Mouse (Mus musculus): ENCODE results near the gene Slc22a21. TPM values are rescaled to one million over a fixed set of nuclear protein-coding genes. Genes with fewer than 3 reads are reported as not detected.
"Not testable (repeated sequence)": the region's sequence is repeated elsewhere in the genome, so short reads cannot be mapped to it uniquely, and the experiment has no call there.

Slc22a21 gene
- polyA plus RNA-seq, 1 experiment from 2014 or later, result 12.9 TPM

GRCm38 (mm10) chr11:53981396-53981795 lies 1.3 kb upstream of the Slc22a21 start:
- 85% methylated on average over 4 of the region's 4 CpGs for WGBS
- H3K4me1 ChIP-seq (ENCODE audit: control insufficient read depth, insufficient read depth, low read length), result no peaks in the 10 kb centered on the region
- no peak overlapping the region for H3K27ac ChIP-seq (ENCODE audit: low read length)
- ATAC-seq (ENCODE audit: insufficient number of reproducible peaks, insufficient read depth, low FRiP score, low read depth), result no peak
- no peak overlapping the region for H3K4me2 ChIP-seq (replicated peaks; ENCODE audit: low read depth, low read length)
- H3K36me3 ChIP-seq (ENCODE audit: control insufficient read depth, insufficient read depth, low read length), result no peaks in the 10 kb centered on the region
- no peak overlapping the region for H3K9ac ChIP-seq (replicated peaks; ENCODE audit: low read depth, low read length)
- no peak overlapping the region for H3K4me3 ChIP-seq (ENCODE audit: low read depth, low read length)
- no peaks in the 10 kb centered on the region for H3K27me3 ChIP-seq (ENCODE audit: control insufficient read depth, insufficient read depth, low read length)
- H3K9me3 ChIP-seq (ENCODE audit: control insufficient read depth, low read depth, low read length), result no peaks in the 10 kb centered on the region

GRCm38 (mm10) chr11:53979456-53979787 lies 710 bp downstream of the Slc22a21 start:
- H3K4me3 ChIP-seq (ENCODE audit: low read depth, low read length), result peak overlapping the region; percentile 53
- H3K4me1 ChIP-seq (ENCODE audit: control insufficient read depth, insufficient read depth, low read length); H3K9me3 ChIP-seq (ENCODE audit: control insufficient read depth, low read depth, low read length); ATAC-seq (ENCODE audit: insufficient number of reproducible peaks, insufficient read depth, low FRiP score, low read depth); H3K27ac ChIP-seq (ENCODE audit: low read length); H3K27me3 ChIP-seq (ENCODE audit: control insufficient read depth, insufficient read depth, low read length); H3K36me3 ChIP-seq (ENCODE audit: control insufficient read depth, insufficient read depth, low read length): not testable (repeated sequence)
- under 1% methylated on average over 23 of the region's 23 CpGs for WGBS
- peak overlapping the region; percentile 77 for H3K4me2 ChIP-seq (replicated peaks; ENCODE audit: low read depth, low read length)
- peak overlapping the region; percentile 67 for H3K9ac ChIP-seq (replicated peaks; ENCODE audit: low read depth, low read length)

- no peak overlapping the region for H3K9ac ChIP-seq (replicated peaks; ENCODE audit: low read depth, low read length)
- no peaks in the 10 kb centered on the region for H3K36me3 ChIP-seq (ENCODE audit: control insufficient read depth, insufficient read depth, low read length)
- H3K9me3 ChIP-seq (ENCODE audit: control insufficient read depth, low read depth, low read length), result no peaks in the 10 kb centered on the region
- H3K27ac ChIP-seq (ENCODE audit: low read length), result no peak overlapping the region
- H3K27me3 ChIP-seq (ENCODE audit: control insufficient read depth, insufficient read depth, low read length), result no peaks in the 10 kb centered on the region
- no peaks in the 10 kb centered on the region for H3K4me1 ChIP-seq (ENCODE audit: control insufficient read depth, insufficient read depth, low read length)
- no peak for ATAC-seq (ENCODE audit: insufficient number of reproducible peaks, insufficient read depth, low FRiP score, low read depth)
- WGBS, result 77% methylated on average over 3 of the region's 3 CpGs
- no peak overlapping the region for H3K4me2 ChIP-seq (replicated peaks; ENCODE audit: low read depth, low read length)
- no peak overlapping the region for H3K4me3 ChIP-seq (ENCODE audit: low read depth, low read length)
Observed at GRCm38 (mm10) chr11:53977672-53978071, 2.5 kb downstream of the Slc22a21 start.

GRCm38 (mm10) chr11:53975559-53975958 lies 4.6 kb downstream of the Slc22a21 start:
- no peak for ATAC-seq (ENCODE audit: insufficient number of reproducible peaks, insufficient read depth, low FRiP score, low read depth)
- no peak overlapping the region for H3K4me3 ChIP-seq (ENCODE audit: low read depth, low read length)
- H3K4me2 ChIP-seq (replicated peaks; ENCODE audit: low read depth, low read length), result no peak overlapping the region

GRCm38 (mm10) chr11:53958984-53959383 lies 21.1 kb downstream of the Slc22a21 start:
- no peaks in the 10 kb centered on the region for H3K9me3 ChIP-seq (ENCODE audit: control insufficient read depth, low read depth, low read length)
- H3K36me3 ChIP-seq (ENCODE audit: control insufficient read depth, insufficient read depth, low read length), result no peaks in the 10 kb centered on the region
- H3K4me2 ChIP-seq (replicated peaks; ENCODE audit: low read depth, low read length), result no peak overlapping the region
- H3K4me1 ChIP-seq (ENCODE audit: control insufficient read depth, insufficient read depth, low read length), result no peaks in the 10 kb centered on the region
- no peak overlapping the region for H3K27ac ChIP-seq (ENCODE audit: low read length)
- H3K4me3 ChIP-seq (ENCODE audit: low read depth, low read length), result no peak overlapping the region
- WGBS, result 40% methylated on average over 3 of the region's 3 CpGs
- H3K27me3 ChIP-seq (ENCODE audit: control insufficient read depth, insufficient read depth, low read length), result no peaks in the 10 kb centered on the region
- H3K9ac ChIP-seq (replicated peaks; ENCODE audit: low read depth, low read length), result no peak overlapping the region
- no peak for ATAC-seq (ENCODE audit: insufficient number of reproducible peaks, insufficient read depth, low FRiP score, low read depth)

More at GRCm38 (mm10) chr11:53975559-53975958, 4.6 kb downstream of the Slc22a21 start:
- Histone ChIP-seq H3K9ac (replicated peaks; ENCODE audit: low read depth, low read length) (no peak overlapping the region), H3K4me1 (ENCODE audit: control insufficient read depth, insufficient read depth, low read length) (no peaks in the 10 kb centered on the region), H3K27me3 (ENCODE audit: control insufficient read depth, insufficient read depth, low read length) (no peaks in the 10 kb centered on the region), H3K9me3 (ENCODE audit: control insufficient read depth, low read depth, low read length) (no peaks in the 10 kb centered on the region), H3K27ac (ENCODE audit: low read length) (no peak overlapping the region), H3K36me3 (ENCODE audit: control insufficient read depth, insufficient read depth, low read length) (no peaks in the 10 kb centered on the region)

GRCm38 (mm10) chr11:53958176-53958575 lies 22.0 kb downstream of the Slc22a21 start:
- not testable (repeated sequence) for H3K27me3 ChIP-seq (ENCODE audit: control insufficient read depth, insufficient read depth, low read length); H3K9ac ChIP-seq (replicated peaks; ENCODE audit: low read depth, low read length); H3K9me3 ChIP-seq (ENCODE audit: control insufficient read depth, low read depth, low read length); H3K36me3 ChIP-seq (ENCODE audit: control insufficient read depth, insufficient read depth, low read length); ATAC-seq (ENCODE audit: insufficient number of reproducible peaks, insufficient read depth, low FRiP score, low read depth); H3K4me2 ChIP-seq (replicated peaks; ENCODE audit: low read depth, low read length); H3K27ac ChIP-seq (ENCODE audit: low read length); H3K4me1 ChIP-seq (ENCODE audit: control insufficient read depth, insufficient read depth, low read length); H3K4me3 ChIP-seq (ENCODE audit: low read depth, low read length)
- 14% methylated on average over 4 of the region's 4 CpGs for WGBS

- Histone ChIP-seq H3K4me1 (ENCODE audit: control insufficient read depth, insufficient read depth, low read length) (no peaks in the 10 kb centered on the region), H3K36me3 (ENCODE audit: control insufficient read depth, insufficient read depth, low read length) (no peaks in the 10 kb centered on the region), H3K27ac (ENCODE audit: low read length) (no peak overlapping the region), H3K9me3 (ENCODE audit: control insufficient read depth, low read depth, low read length) (no peaks in the 10 kb centered on the region), H3K27me3 (ENCODE audit: control insufficient read depth, insufficient read depth, low read length) (no peaks in the 10 kb centered on the region), H3K4me3 (ENCODE audit: low read depth, low read length) (no peak overlapping the region), H3K9ac (replicated peaks; ENCODE audit: low read depth, low read length) (no peak overlapping the region), H3K4me2 (replicated peaks; ENCODE audit: low read depth, low read length) (no peak overlapping the region)
- WGBS, result 70% methylated on average over 1 of the region's 1 CpGs
- no peak for ATAC-seq (ENCODE audit: insufficient number of reproducible peaks, insufficient read depth, low FRiP score, low read depth)
Observed at GRCm38 (mm10) chr11:53956636-53957035, 23.5 kb downstream of the Slc22a21 start.

GRCm38 (mm10) chr11:53954653-53955052 lies 25.5 kb downstream of the Slc22a21 start:
- Histone ChIP-seq H3K4me2 (replicated peaks; ENCODE audit: low read depth, low read length) (no peak overlapping the region), H3K4me1 (ENCODE audit: control insufficient read depth, insufficient read depth, low read length) (no peaks in the 10 kb centered on the region), H3K36me3 (ENCODE audit: control insufficient read depth, insufficient read depth, low read length) (no peaks in the 10 kb centered on the region), H3K27ac (ENCODE audit: low read length) (no peak overlapping the region), H3K27me3 (ENCODE audit: control insufficient read depth, insufficient read depth, low read length) (no peaks in the 10 kb centered on the region), H3K9me3 (ENCODE audit: control insufficient read depth, low read depth, low read length) (no peaks in the 10 kb centered on the region), H3K4me3 (ENCODE audit: low read depth, low read length) (no peak overlapping the region), H3K9ac (replicated peaks; ENCODE audit: low read depth, low read length) (no peak overlapping the region)
- 88% methylated on average over 3 of the region's 3 CpGs for WGBS
- no peak for ATAC-seq (ENCODE audit: insufficient number of reproducible peaks, insufficient read depth, low FRiP score, low read depth)

- not testable (repeated sequence) for H3K27me3 ChIP-seq (ENCODE audit: control insufficient read depth, insufficient read depth, low read length); H3K9me3 ChIP-seq (ENCODE audit: control insufficient read depth, low read depth, low read length); H3K4me2 ChIP-seq (replicated peaks; ENCODE audit: low read depth, low read length); H3K4me3 ChIP-seq (ENCODE audit: low read depth, low read length); H3K27ac ChIP-seq (ENCODE audit: low read length); H3K36me3 ChIP-seq (ENCODE audit: control insufficient read depth, insufficient read depth, low read length); ATAC-seq (ENCODE audit: insufficient number of reproducible peaks, insufficient read depth, low FRiP score, low read depth); H3K4me1 ChIP-seq (ENCODE audit: control insufficient read depth, insufficient read depth, low read length); H3K9ac ChIP-seq (replicated peaks; ENCODE audit: low read depth, low read length)
- WGBS, result no CpG with 5 or more reads among the region's 3 CpGs
Observed at GRCm38 (mm10) chr11:53950133-53950532, 30.0 kb downstream of the Slc22a21 start.
